Mouse (Mus musculus): ENCODE measurements around the gene Slain1.
"Not testable (repeated sequence)": the region's sequence is repeated elsewhere in the genome, so short reads cannot be mapped to it uniquely, and the experiment has no call there.

The Slain1 gene

DNA sequence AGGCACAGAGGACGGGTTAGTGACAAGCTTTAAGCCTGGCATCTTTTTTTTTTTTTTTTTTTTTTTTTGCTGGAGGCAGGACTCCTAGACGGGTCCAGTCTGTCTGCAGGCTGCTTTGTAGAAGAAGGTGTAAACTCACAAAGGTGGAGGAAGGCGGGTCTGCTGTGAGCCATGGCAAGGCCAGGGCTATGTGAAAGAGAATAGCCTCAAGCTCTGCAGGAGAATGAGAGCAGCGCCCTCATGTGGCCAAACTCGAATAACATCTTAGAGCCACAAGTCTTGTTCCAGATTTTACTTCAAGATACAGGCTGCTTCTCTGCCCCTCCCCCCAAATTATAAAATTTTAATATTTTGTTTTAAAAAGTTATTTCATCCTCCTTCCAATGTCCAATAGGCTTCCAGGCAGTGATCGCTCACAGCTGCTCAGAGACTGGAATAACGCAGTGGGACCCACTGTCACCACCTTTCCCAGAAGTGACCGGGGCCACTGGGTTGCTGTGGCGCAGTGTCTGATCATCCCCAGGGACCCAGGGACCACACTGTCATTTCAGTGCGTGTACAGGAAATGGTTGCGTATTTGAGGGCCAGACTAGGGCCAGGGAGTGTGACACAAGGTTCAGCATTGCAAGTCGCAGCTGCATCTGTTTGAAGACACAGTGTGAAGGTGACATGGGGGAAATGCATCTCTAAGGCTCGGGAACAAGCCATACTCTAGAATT is 70.8 kb downstream of the Slain1 start:
- peak; percentile 33 for DNase-seq (ENCODE audit: extremely low read depth, low read depth)

GRCm38 (mm10) chr14:103723314-103723713 is 73.3 kb downstream of the Slain1 start:
- DNase-seq (ENCODE audit: extremely low read depth, low read depth): no peak

GRCm38 (mm10) chr14:103723841-103724240 is 73.8 kb downstream of the Slain1 start:
- no peak for DNase-seq (ENCODE audit: extremely low read depth, low read depth)

- no peak for DNase-seq (ENCODE audit: extremely low read depth, low read depth)
Observed at GRCm38 (mm10) chr14:103728506-103728905, 78.5 kb downstream of the Slain1 start.

DNA sequence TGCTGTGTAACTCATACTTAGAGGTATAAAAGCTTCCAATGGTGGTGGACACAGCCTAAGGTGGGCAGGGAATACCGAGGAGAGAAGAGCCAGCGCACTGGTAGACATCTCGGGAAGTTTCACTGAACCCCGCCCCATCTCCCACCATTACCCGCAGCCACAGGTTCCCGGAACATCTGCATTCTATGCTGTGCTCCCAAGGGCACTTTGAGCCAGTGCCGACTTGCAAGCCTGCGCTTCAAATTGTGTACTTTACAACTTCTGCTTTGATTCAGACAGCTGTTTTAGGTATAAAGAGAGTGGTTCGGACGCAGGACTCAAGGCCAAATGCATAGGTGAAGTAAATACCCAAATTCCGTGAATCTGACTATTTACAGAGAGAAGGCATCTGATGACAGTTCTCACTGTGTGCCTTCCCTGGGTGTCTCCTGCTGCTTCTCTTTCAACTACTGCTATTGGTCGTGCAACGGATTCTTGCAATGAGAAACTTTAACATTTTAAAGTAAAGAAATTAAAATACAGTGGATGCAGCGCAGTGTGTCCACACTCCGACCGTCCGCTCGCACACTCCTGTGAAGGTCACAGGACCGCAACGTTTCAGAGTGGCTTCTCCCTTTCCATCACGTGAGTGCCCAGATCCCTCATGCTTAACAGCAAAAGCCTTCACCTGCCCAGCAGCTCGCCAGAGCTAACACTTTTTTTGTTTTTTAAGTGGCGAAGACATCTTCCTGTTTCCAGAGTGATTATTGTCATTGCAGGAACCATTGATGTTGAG is 79.1 kb downstream of the Slain1 start:
- DNase-seq (ENCODE audit: extremely low read depth, low read depth): no peak

DNA sequence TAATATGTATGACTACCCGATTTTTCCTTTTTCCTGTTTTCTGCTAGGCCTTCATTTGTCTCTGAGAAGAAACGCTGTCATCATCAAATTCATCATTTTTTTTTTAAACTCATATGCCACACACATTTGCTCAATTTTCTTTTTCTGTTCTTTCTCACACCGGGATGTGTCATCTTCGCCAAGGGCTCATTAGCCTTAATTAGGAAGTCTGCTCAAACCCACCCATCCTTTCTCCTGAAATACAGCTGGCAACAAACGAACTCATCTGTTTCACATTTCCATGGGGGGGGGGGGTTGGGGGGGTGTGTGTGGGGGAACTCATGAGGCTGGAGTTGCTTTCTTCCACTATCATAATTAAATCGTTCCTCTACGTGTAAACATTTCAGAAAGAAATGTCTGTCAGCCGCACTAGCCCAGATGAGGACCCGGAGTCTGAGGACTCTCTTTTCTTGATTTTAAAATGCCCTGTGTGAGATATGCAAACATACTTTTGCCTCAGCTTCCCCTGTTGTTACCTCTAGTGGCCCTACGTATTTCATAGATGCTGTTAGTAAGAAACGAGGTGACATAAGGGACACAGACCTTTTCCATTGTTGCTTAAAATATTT is 79.8 kb downstream of the Slain1 start:
- DNase-seq (ENCODE audit: extremely low read depth, low read depth): no peak

- DNase-seq (ENCODE audit: extremely low read depth, low read depth): no peak
Observed at GRCm38 (mm10) chr14:103732626-103733025, 82.6 kb downstream of the Slain1 start.

DNA sequence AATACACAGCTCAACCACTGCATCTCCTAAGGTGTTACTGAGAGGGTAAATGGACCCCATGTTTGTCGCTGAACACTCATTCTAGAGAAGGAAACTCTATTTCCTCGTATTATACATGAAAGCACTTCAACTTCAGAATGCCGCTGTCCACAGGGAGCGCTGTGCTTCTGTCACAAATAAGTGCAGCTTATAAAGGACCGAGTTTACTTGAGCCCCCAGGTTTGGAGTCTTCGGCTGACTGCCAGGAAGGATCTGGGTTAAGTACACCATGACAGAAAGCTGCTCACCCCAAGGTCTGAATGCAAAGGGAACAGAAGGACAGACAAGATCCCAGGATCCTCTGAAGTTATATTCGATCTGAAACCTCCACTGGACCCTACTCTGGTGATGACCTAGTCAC is 91.2 kb downstream of the Slain1 start:
- DNase-seq (ENCODE audit: extremely low read depth, low read depth): no peak

GRCm38 (mm10) chr14:103742150-103742549 is 92.1 kb downstream of the Slain1 start:
- no peak for DNase-seq (ENCODE audit: extremely low read depth, low read depth)

DNA sequence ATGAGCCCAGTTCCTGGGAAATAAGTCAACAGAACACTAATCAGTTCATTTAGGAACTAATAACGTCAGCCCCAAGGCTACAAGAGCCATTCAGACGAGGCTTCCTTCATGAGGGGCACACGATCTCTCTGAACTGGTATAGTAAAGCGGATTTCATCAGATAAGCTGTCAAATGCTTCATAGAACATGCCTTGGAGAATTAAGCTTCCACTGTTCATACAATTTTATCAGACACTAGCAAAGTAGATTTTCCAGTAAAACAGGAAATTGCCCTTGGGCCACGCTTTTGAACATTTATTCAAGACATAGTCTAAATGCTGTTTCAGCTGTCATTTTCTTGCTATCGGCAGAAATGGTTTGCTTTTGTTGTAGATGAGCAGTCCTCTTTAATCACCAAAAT is 97.3 kb downstream of the Slain1 start:
- no peak for DNase-seq (ENCODE audit: extremely low read depth, low read depth)

DNA sequence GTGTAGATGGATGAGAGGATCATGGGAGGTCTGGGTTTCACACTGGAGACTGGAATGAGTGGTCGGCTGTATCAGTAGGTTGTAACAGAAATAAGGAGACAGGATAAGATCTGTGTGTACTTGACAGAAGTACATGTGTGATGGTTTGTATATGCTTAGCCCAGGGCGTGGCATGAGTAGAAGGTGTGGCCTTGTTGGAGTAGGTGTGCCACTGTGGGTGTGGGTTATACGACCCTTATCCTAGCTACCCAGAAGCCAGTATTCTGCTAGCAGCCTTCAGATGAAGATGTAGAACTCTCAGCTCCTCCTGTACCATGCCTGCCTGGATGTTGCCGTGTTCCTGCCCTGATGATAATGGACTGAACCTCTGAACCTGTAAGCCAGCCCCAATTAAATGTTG is 100.6 kb downstream of the Slain1 start:
- DNase-seq (ENCODE audit: extremely low read depth, low read depth): not testable (repeated sequence)

- DNase-seq (ENCODE audit: extremely low read depth, low read depth): no peak
Observed at GRCm38 (mm10) chr14:103751384-103751783, 101.4 kb downstream of the Slain1 start.

DNA sequence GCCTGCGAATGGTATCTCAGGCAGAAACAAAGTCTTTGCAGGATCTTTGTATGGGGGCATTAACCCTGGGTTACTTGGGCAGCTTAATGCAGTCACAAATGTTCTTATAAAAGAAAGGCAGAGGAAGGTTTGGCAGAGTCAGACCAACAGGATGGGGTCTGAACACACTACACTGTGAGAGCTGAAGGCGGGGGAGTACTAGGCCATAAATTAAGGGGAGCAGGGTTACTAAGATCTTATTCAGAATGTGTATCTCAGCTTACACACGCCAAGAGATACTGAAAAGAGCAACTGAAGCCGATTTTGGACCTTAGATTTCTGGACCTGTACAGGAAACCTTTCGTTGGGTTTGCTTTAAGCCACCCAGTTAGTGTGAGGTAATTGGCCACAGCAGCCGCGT is 102.7 kb downstream of the Slain1 start:
- no peak for DNase-seq (ENCODE audit: extremely low read depth, low read depth)

GRCm38 (mm10) chr14:103754041-103754440 is 104.0 kb downstream of the Slain1 start:
- no peak for DNase-seq (ENCODE audit: extremely low read depth, low read depth)

DNA sequence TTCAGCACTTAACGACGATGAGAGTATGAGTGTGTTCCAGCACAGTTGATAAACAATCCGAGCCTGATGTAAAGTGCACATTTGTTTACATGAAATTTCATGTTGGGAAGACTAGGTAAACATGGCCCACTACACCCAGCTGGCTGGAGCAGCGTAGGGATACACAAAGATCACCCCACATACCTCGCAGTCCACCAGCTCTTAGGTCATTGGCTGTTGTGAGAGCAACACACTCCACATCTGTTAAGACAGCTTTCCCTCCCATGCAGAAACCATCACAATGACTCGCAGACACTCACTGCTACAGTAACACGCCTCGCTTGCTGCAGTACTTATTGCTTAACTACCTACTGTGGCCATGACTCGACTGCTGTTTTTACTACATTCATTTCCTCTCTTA is 104.4 kb downstream of the Slain1 start:
- DNase-seq (ENCODE audit: extremely low read depth, low read depth): no peak
